Mouse (Mus musculus): ENCODE data around the gene Akr1c14.
"Not testable (repeated sequence)": the region's sequence is repeated elsewhere in the genome, so short reads cannot be mapped to it uniquely, and the experiment has no call there.

Akr1c14 gene

GRCm38 (mm10) chr13:4048719-4049118 is at the start of gene Akr1c14:
Gene Akr1c14 (plus strand): TSS chr13:4049011.
- no peak for DNase-seq (ENCODE audit: low read depth, low spot score)

GRCm38 (mm10) chr13:4001687-4002086 is 47.1 kb upstream of the Akr1c14 start:
- DNase-seq (ENCODE audit: low read depth, low spot score), result peak; percentile 79

GRCm38 (mm10) chr13:4010784-4011183 is 38.0 kb upstream of the Akr1c14 start:
- no peak for DNase-seq (ENCODE audit: low read depth, low spot score)

GRCm38 (mm10) chr13:4013811-4014210 is 35.0 kb upstream of the Akr1c14 start:
- DNase-seq (ENCODE audit: low read depth, low spot score), result no peak

- DNase-seq (ENCODE audit: low read depth, low spot score), result no peak
These were observed 18.9 kb upstream of the Akr1c14 start for GRCm38 (mm10) chr13:4029897-4030296.

- no peak for DNase-seq (ENCODE audit: low read depth, low spot score)
These were observed 16.3 kb upstream of the Akr1c14 start for GRCm38 (mm10) chr13:4032512-4032911.

GRCm38 (mm10) chr13:4035052-4035451 is 13.8 kb upstream of the Akr1c14 start:
- DNase-seq (ENCODE audit: low read depth, low spot score), result no peak

- no peak for DNase-seq (ENCODE audit: low read depth, low spot score)
These were observed 2.7 kb upstream of the Akr1c14 start for GRCm38 (mm10) chr13:4046113-4046512.

- no peak for DNase-seq (ENCODE audit: low read depth, low spot score)
These were observed 2.0 kb upstream of the Akr1c14 start for GRCm38 (mm10) chr13:4046841-4047240.

- no peak for DNase-seq (ENCODE audit: low read depth, low spot score)
These were observed 585 bp upstream of the Akr1c14 start for GRCm38 (mm10) chr13:4048226-4048625.

GRCm38 (mm10) chr13:4049655-4050054 is 844 bp downstream of the Akr1c14 start:
- DNase-seq (ENCODE audit: low read depth, low spot score), result no peak

- DNase-seq (ENCODE audit: low read depth, low spot score), result peak; percentile 90
These were observed 6.6 kb downstream of the Akr1c14 start for GRCm38 (mm10) chr13:4055450-4055849.

- no peak for DNase-seq (ENCODE audit: low read depth, low spot score)
These were observed 7.4 kb downstream of the Akr1c14 start for GRCm38 (mm10) chr13:4056211-4056610.

- not testable (repeated sequence) for DNase-seq (ENCODE audit: low read depth, low spot score)
These were observed 9.4 kb downstream of the Akr1c14 start for GRCm38 (mm10) chr13:4058239-4058638.

GRCm38 (mm10) chr13:4059363-4059762 is 10.6 kb downstream of the Akr1c14 start:
- DNase-seq (ENCODE audit: low read depth, low spot score), result no peak

- no peak for DNase-seq (ENCODE audit: low read depth, low spot score)
These were observed 11.5 kb downstream of the Akr1c14 start for GRCm38 (mm10) chr13:4060214-4060730.

- DNase-seq (ENCODE audit: low read depth, low spot score), result no peak
These were observed 28.0 kb downstream of the Akr1c14 start for GRCm38 (mm10) chr13:4076517-4077435.

GRCm38 (mm10) chr13:4079876-4080275 is 31.1 kb downstream of the Akr1c14 start:
- peak; percentile 42 for DNase-seq (ENCODE audit: low read depth, low spot score)

- no peak for DNase-seq (ENCODE audit: low read depth, low spot score)
These were observed 52.9 kb downstream of the Akr1c14 start for GRCm38 (mm10) chr13:4101691-4102090.

- no peak for DNase-seq (ENCODE audit: low read depth, low spot score)
These were observed 53.9 kb downstream of the Akr1c14 start for GRCm38 (mm10) chr13:4102721-4103120.

- peak; percentile 85 for DNase-seq (ENCODE audit: low read depth, low spot score)
These were observed 61.7 kb downstream of the Akr1c14 start for GRCm38 (mm10) chr13:4110281-4111188.
